Mouse (Mus musculus) retina, postnatal 7 days (tissue): ENCODE measurements at regions not wholly inside any gene's neighbourhood (a gene's known extent, or its start where the extent isn't known, plus 50 kb on each side); places are given as distances from the start of the nearest gene placed in this dataset.

Experiments
- DNase-seq: peaks from one replicate; pipeline ENCODE4 v3.0.0-alpha.2; 2012; ENCODE audit warnings: low read depth, low spot score

GRCm38 (mm10) chr16:62681880-62682279 is 104.7 kb downstream of the Nsun3 start:
- no peak for DNase-seq

GRCm38 (mm10) chr16:62676815-62677214 is 109.8 kb downstream of the Nsun3 start:
- peak; percentile 43 for DNase-seq

- no peak for DNase-seq
These were observed 129.2 kb downstream of the Nsun3 start for GRCm38 (mm10) chr16:62657383-62657782.

- no peak for DNase-seq
These were observed 132.2 kb downstream of the Nsun3 start for GRCm38 (mm10) chr16:62654436-62654835.

- no peak for DNase-seq
These were observed 132.8 kb downstream of the Nsun3 start for GRCm38 (mm10) chr16:62653817-62654216.

GRCm38 (mm10) chr16:62652769-62653465 is 133.7 kb downstream of the Nsun3 start:
- DNase-seq: no peak

GRCm38 (mm10) chr16:62650856-62651255 is 135.8 kb downstream of the Nsun3 start:
- no peak for DNase-seq

GRCm38 (mm10) chr16:62648326-62648725 is 138.3 kb downstream of the Nsun3 start:
- DNase-seq: no peak

- DNase-seq: peak; percentile 9
These were observed 140.5 kb downstream of the Nsun3 start for GRCm38 (mm10) chr16:62646113-62646512.

- DNase-seq: no peak
These were observed 143.7 kb downstream of the Nsun3 start for GRCm38 (mm10) chr16:62642859-62643403.

- no peak for DNase-seq
These were observed 162.7 kb downstream of the Nsun3 start for GRCm38 (mm10) chr16:62623938-62624337.

- no peak for DNase-seq
These were observed 175.7 kb downstream of the Nsun3 start for GRCm38 (mm10) chr16:62610873-62611272.

- no peak for DNase-seq
These were observed 178.0 kb downstream of the Nsun3 start for GRCm38 (mm10) chr16:62608617-62609016.

- no peak for DNase-seq
These were observed 180.7 kb downstream of the Nsun3 start for GRCm38 (mm10) chr16:62605920-62606319.

GRCm38 (mm10) chr16:62562051-62562450 is 224.6 kb downstream of the Nsun3 start:
- DNase-seq: no peak

- DNase-seq: no peak
These were observed 243.5 kb downstream of the Nsun3 start for GRCm38 (mm10) chr16:62543156-62543555.

- no peak for DNase-seq
These were observed 248.7 kb downstream of the Nsun3 start for GRCm38 (mm10) chr16:62537730-62538479.

GRCm38 (mm10) chr16:62509321-62509720 is 277.3 kb downstream of the Nsun3 start:
- DNase-seq: no peak

- DNase-seq: peak; percentile 35
These were observed 279.7 kb downstream of the Nsun3 start for GRCm38 (mm10) chr16:62506725-62507482.

- no peak for DNase-seq
These were observed 285.7 kb downstream of the Nsun3 start for GRCm38 (mm10) chr16:62500870-62501269.

GRCm38 (mm10) chr16:62500334-62500733 is 286.3 kb downstream of the Nsun3 start:
- no peak for DNase-seq

GRCm38 (mm10) chr16:62498761-62499160 is 287.9 kb downstream of the Nsun3 start:
- DNase-seq: no peak
